Mouse (Mus musculus): ENCODE results near the gene Pan3. TPM values are rescaled to one million over a fixed set of nuclear protein-coding genes. Genes with fewer than 3 reads are reported as not detected.
A peak's percentile ranks its signal among the peaks of the same experiment; 100 is the strongest.

The Pan3 gene
- polyA plus RNA-seq (2015; fragmentation: Nextera tagmentation; extraction: Ambion mirVana) = 71.6 and 75.6 TPM in 2 replicates

DNA sequence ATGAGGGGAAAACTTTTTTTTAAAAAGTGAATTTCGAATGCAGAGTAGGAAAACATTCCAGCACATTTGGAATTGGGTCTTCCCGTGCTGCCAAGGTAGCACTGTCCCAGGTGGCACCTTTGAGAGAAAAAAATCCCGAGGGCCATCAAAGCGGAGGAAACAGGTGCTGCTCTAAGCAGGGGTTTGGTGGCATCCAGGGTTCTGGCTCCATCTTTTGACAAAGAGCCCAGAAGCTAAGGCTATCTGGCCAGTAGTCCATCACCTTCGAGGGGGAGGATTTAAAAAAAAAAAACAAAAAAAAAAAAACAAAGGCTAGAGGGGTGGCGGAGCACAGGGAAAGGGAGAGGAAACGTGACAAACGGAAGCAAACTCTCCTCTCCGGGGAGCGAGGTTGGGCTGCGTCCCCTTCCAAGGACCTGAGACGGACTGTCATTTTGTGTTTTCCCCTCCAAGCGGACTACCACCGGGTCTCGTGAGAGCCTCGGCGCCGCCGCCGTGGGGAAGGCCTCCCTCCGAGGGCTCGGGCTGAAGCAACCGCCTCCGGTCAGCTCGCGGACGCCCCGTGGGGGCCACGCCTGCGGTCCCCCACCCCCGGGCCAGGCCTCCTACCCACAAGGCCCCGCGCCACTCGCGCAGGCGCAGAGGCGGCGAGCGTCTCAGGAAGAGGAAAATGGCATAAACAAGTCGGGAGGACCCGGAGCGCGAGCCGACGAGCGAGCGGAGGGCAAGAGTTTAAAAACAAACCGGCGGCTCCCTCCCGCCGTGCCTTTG is at the start of gene Pan3:
Gene Pan3 (plus strand): TSS at position 627 of the 771 bp plus-strand sequence.
- Histone ChIP-seq H3K36me3 (ENCODE audit: control insufficient read depth, insufficient read depth, low read length) (0 out of 2 replicates have a peak, but pooled peaks cover 5% of the 10 kb centered on the region), H3K4me2 (ENCODE audit: low read depth, low read length) (peak within 1 kb of the TSS; percentile 82), H3K4me3 (ENCODE audit: low read length) (peak within 1 kb of the TSS; percentile 99), H3K9ac (ENCODE audit: low read length) (peak within 1 kb of the TSS; percentile 99), H3K9me3 (ENCODE audit: control insufficient read depth, low read length) (no peaks in the 10 kb centered on the region), H3K4me1 (replicated peaks; ENCODE audit: control insufficient read depth, insufficient read depth, low read length) (peaks cover 21% of the 10 kb centered on the region), H3K27ac (ENCODE audit: low read length) (peak within 1 kb of the TSS; percentile 99), H3K27me3 (ENCODE audit: control insufficient read depth, insufficient read depth, low read depth, low read length) (no peaks in the 10 kb centered on the region)
- peak; percentile 93 for ATAC-seq (ENCODE audit: low read depth)
- under 1% methylated on average over 47 of the region's 51 CpGs for WGBS

DNA sequence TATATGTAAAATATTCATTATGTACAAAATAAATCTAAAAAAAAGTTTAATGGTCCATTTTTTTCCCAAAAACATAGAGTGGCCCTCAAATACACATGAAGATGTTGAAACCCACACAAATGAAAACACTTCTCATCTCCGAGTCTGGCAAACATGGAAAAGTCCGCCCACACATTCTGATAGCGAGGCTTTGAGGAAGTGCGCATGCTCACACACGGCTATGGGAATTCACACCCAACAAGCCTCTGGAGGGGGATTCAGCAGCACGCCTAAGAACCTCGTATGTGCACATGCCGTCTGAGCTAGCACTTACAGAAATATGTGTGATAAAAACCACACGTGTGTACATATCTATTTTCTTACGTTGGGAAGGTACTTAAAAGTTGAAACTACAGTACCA is 48.6 kb upstream of the Pan3 start:
- H3K9me3 ChIP-seq (ENCODE audit: control insufficient read depth, low read length) = no peaks in the 10 kb centered on the region
- H3K36me3 ChIP-seq (ENCODE audit: control insufficient read depth, insufficient read depth, low read length) = no peaks in the 10 kb centered on the region
- no peak overlapping the region for H3K27ac ChIP-seq (ENCODE audit: low read length)
- 73% methylated on average over 10 of the region's 10 CpGs for WGBS
- no peak for ATAC-seq (ENCODE audit: low read depth)
- H3K9ac ChIP-seq (ENCODE audit: low read length) = no peak overlapping the region
- no peaks in the 10 kb centered on the region for H3K27me3 ChIP-seq (ENCODE audit: control insufficient read depth, insufficient read depth, low read depth, low read length)
- no peak overlapping the region for H3K4me2 ChIP-seq (ENCODE audit: low read depth, low read length)
- H3K4me3 ChIP-seq (ENCODE audit: low read length) = no peak overlapping the region
- no peaks in the 10 kb centered on the region for H3K4me1 ChIP-seq (replicated peaks; ENCODE audit: control insufficient read depth, insufficient read depth, low read length)

GRCm38 (mm10) chr5:147386865-147387264 is 43.1 kb upstream of the Pan3 start:
- Histone ChIP-seq H3K36me3 (ENCODE audit: control insufficient read depth, insufficient read depth, low read length) (no peaks in the 10 kb centered on the region), H3K27ac (ENCODE audit: low read length) (no peak overlapping the region), H3K4me2 (ENCODE audit: low read depth, low read length) (no peak overlapping the region), H3K9me3 (ENCODE audit: control insufficient read depth, low read length) (no peaks in the 10 kb centered on the region), H3K27me3 (ENCODE audit: control insufficient read depth, insufficient read depth, low read depth, low read length) (no peaks in the 10 kb centered on the region), H3K4me1 (replicated peaks; ENCODE audit: control insufficient read depth, insufficient read depth, low read length) (no peaks in the 10 kb centered on the region), H3K4me3 (ENCODE audit: low read length) (no peak overlapping the region), H3K9ac (ENCODE audit: low read length) (no peak overlapping the region)
- 73% methylated on average over 13 of the region's 13 CpGs for WGBS
- no peak for ATAC-seq (ENCODE audit: low read depth)

DNA sequence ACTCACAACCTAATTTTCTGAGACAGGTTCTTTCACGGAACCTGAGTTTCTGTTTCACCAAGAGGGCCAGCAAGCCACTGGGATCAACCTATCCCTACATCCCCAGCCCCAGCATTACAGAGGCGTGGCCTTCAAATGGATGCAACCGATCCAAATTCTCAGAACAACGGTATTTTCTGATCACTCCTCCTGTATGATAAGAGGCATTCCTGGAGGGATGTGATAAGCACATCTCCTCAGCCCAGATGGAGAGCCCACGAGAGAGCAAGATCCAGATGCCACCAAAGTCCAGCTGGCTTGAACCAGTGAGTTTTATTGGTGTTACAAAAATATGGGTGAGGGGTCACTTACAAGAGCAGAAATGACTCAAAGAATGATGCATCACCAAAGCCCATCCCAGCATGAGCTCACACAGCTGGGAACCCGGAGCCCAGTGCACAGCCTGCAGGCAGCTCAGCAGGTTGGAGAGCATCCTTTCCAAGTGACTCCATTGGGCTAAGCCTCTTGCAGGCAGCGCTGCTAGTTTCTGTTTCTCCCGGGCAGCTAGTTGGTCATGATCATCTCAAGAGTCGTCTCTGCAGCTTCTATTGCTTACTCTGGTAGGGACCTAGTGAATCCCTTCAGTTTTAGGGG is 41.5 kb upstream of the Pan3 start:
- Histone ChIP-seq H3K4me1 (replicated peaks; ENCODE audit: control insufficient read depth, insufficient read depth, low read length) (no peaks in the 10 kb centered on the region), H3K9me3 (ENCODE audit: control insufficient read depth, low read length) (no peaks in the 10 kb centered on the region), H3K27me3 (ENCODE audit: control insufficient read depth, insufficient read depth, low read depth, low read length) (no peaks in the 10 kb centered on the region), H3K36me3 (ENCODE audit: control insufficient read depth, insufficient read depth, low read length) (no peaks in the 10 kb centered on the region), H3K9ac (ENCODE audit: low read length) (no peak overlapping the region), H3K4me2 (ENCODE audit: low read depth, low read length) (no peak overlapping the region), H3K4me3 (ENCODE audit: low read length) (no peak overlapping the region), H3K27ac (ENCODE audit: low read length) (no peak overlapping the region)
- WGBS = 65% methylated on average over 9 of the region's 9 CpGs
- no peak for ATAC-seq (ENCODE audit: low read depth)

- Histone ChIP-seq H3K9ac (ENCODE audit: low read length) (no peak overlapping the region), H3K4me2 (ENCODE audit: low read depth, low read length) (no peak overlapping the region), H3K4me3 (ENCODE audit: low read length) (no peak overlapping the region), H3K27me3 (ENCODE audit: control insufficient read depth, insufficient read depth, low read depth, low read length) (no peaks in the 10 kb centered on the region), H3K36me3 (ENCODE audit: control insufficient read depth, insufficient read depth, low read length) (no peaks in the 10 kb centered on the region), H3K9me3 (ENCODE audit: control insufficient read depth, low read length) (no peaks in the 10 kb centered on the region), H3K4me1 (replicated peaks; ENCODE audit: control insufficient read depth, insufficient read depth, low read length) (no peaks in the 10 kb centered on the region), H3K27ac (ENCODE audit: low read length) (no peak overlapping the region)
- WGBS = 83% methylated on average over 5 of the region's 5 CpGs
- no peak for ATAC-seq (ENCODE audit: low read depth)
These were observed 40.9 kb upstream of the Pan3 start for GRCm38 (mm10) chr5:147389052-147389451.

- Histone ChIP-seq H3K4me2 (ENCODE audit: low read depth, low read length) (no peak overlapping the region), H3K9ac (ENCODE audit: low read length) (no peak overlapping the region), H3K27me3 (ENCODE audit: control insufficient read depth, insufficient read depth, low read depth, low read length) (no peaks in the 10 kb centered on the region), H3K36me3 (ENCODE audit: control insufficient read depth, insufficient read depth, low read length) (no peaks in the 10 kb centered on the region), H3K4me1 (replicated peaks; ENCODE audit: control insufficient read depth, insufficient read depth, low read length) (no peaks in the 10 kb centered on the region), H3K9me3 (ENCODE audit: control insufficient read depth, low read length) (no peaks in the 10 kb centered on the region), H3K27ac (ENCODE audit: low read length) (no peak overlapping the region), H3K4me3 (ENCODE audit: low read length) (no peak overlapping the region)
- no peak for ATAC-seq (ENCODE audit: low read depth)
- WGBS = 33% methylated on average over 2 of the region's 2 CpGs
These were observed 39.2 kb upstream of the Pan3 start for GRCm38 (mm10) chr5:147390772-147391171.

- Histone ChIP-seq H3K9me3 (ENCODE audit: control insufficient read depth, low read length) (no peaks in the 10 kb centered on the region), H3K4me3 (ENCODE audit: low read length) (no peak overlapping the region), H3K4me2 (ENCODE audit: low read depth, low read length) (no peak overlapping the region), H3K27me3 (ENCODE audit: control insufficient read depth, insufficient read depth, low read depth, low read length) (no peaks in the 10 kb centered on the region), H3K4me1 (replicated peaks; ENCODE audit: control insufficient read depth, insufficient read depth, low read length) (no peaks in the 10 kb centered on the region), H3K9ac (ENCODE audit: low read length) (no peak overlapping the region), H3K27ac (ENCODE audit: low read length) (no peak overlapping the region), H3K36me3 (ENCODE audit: control insufficient read depth, insufficient read depth, low read length) (no peaks in the 10 kb centered on the region)
- no peak for ATAC-seq (ENCODE audit: low read depth)
- WGBS = 58% methylated on average over 12 of the region's 12 CpGs
These were observed 37.2 kb upstream of the Pan3 start for GRCm38 (mm10) chr5:147392667-147393213.

GRCm38 (mm10) chr5:147395050-147395449 is 34.9 kb upstream of the Pan3 start:
- no peak overlapping the region for H3K4me2 ChIP-seq (ENCODE audit: low read depth, low read length)

GRCm38 (mm10) chr5:147399843-147400504 is 30.0 kb upstream of the Pan3 start, which contains the start of gene Flt3:
Gene Flt3, minus strand, starts transcription at chr5:147400489.
- Histone ChIP-seq H3K9me3 (ENCODE audit: control insufficient read depth, low read length) (no peaks in the 10 kb centered on the region), H3K27me3 (ENCODE audit: control insufficient read depth, insufficient read depth, low read depth, low read length) (peaks cover 38% of the 10 kb centered on the region), H3K4me3 (ENCODE audit: low read length) (peak within 1 kb of the TSS; percentile 35), H3K4me1 (replicated peaks; ENCODE audit: control insufficient read depth, insufficient read depth, low read length) (peaks cover 5% of the 10 kb centered on the region; the same call in 1 of the 2 replicates), H3K36me3 (ENCODE audit: control insufficient read depth, insufficient read depth, low read length) (no peaks in the 10 kb centered on the region), H3K9ac (ENCODE audit: low read length) (peak within 1 kb of the TSS; percentile 32; the same call in 1 of the 2 replicates), H3K27ac (ENCODE audit: low read length) (no peak within 1 kb of the TSS), H3K4me2 (ENCODE audit: low read depth, low read length) (peak within 1 kb of the TSS; percentile 57)
- 1% methylated on average over 56 of the region's 56 CpGs for WGBS
- ATAC-seq (ENCODE audit: low read depth) = peak; percentile 52; the same call in 1 of the 2 replicates

More at GRCm38 (mm10) chr5:147395050-147395449, 34.9 kb upstream of the Pan3 start:
- H3K4me3 ChIP-seq (ENCODE audit: low read length) = no peak overlapping the region
- no peaks in the 10 kb centered on the region for H3K9me3 ChIP-seq (ENCODE audit: control insufficient read depth, low read length)
- no peak for ATAC-seq (ENCODE audit: low read depth)
- H3K4me1 ChIP-seq (replicated peaks; ENCODE audit: control insufficient read depth, insufficient read depth, low read length) = no peaks in the 10 kb centered on the region
- H3K9ac ChIP-seq (ENCODE audit: low read length) = no peak overlapping the region
- H3K27me3 ChIP-seq (ENCODE audit: control insufficient read depth, insufficient read depth, low read depth, low read length) = peaks cover 17% of the 10 kb centered on the region
- 4% methylated on average over 1 of the region's 1 CpGs for WGBS
- no peak overlapping the region for H3K27ac ChIP-seq (ENCODE audit: low read length)
- no peaks in the 10 kb centered on the region for H3K36me3 ChIP-seq (ENCODE audit: control insufficient read depth, insufficient read depth, low read length)
